Mouse (Mus musculus) CH12.LX (cell line): ENCODE measurements around the gene Gm47996. TPM values are rescaled to one million over a fixed set of nuclear protein-coding genes. Genes with fewer than 3 reads are reported as not detected.

Experiments
- DNase-seq: peaks from one replicate; pipeline ENCODE4 v3.0.0-alpha.2; 2013; ENCODE audit errors: extremely low read depth
- H3K27ac ChIP-seq: 2 replicates; pipeline ENCODE4 v1.5.1; 2012; ENCODE audit warnings: low read depth, mild to moderate bottlenecking, control low read depth, moderate library complexity; ENCODE audit not compliant: insufficient read depth
- H3K27me3 ChIP-seq: replicated peaks from 2 replicates; pipeline ENCODE3; 2012; ENCODE audit warnings: inconsistent platforms
- H3K36me3 ChIP-seq, 2 experiments: replicated peaks in 1 of 2; 2 replicates each; pipeline versions ENCODE3 to v1.6.1; 2012; ENCODE audit warnings: inconsistent platforms in 1 of 2, low read length in 1 of 2, mild to moderate bottlenecking in 1 of 2, mixed read lengths in 1 of 2, moderate library complexity in 1 of 2; ENCODE audit not compliant: control insufficient read depth in 1 of 2, insufficient read depth in 1 of 2
- H3K4me1 ChIP-seq, 2 experiments: 2 replicates each; pipeline ENCODE4 v1.6.1; 2012; ENCODE audit warnings: inconsistent platforms in 1 of 2, moderate library complexity in 1 of 2; ENCODE audit not compliant: insufficient read depth in 2 of 2, control insufficient read depth in 1 of 2
- H3K4me2 ChIP-seq: 2 replicates; pipeline ENCODE4 v1.6.1; 2012; ENCODE audit warnings: low read depth, mild to moderate bottlenecking, control low read depth; ENCODE audit not compliant: poor library complexity, insufficient read depth, severe bottlenecking
- H3K4me3 ChIP-seq, 3 experiments: fragments of 150-350 bp in 1 of 3; sonication (generic) in 1 of 3; replicated peaks in 1 of 3; 2 replicates each; pipeline versions ENCODE3 to v1.5.1; 2011 to 2012; ENCODE audit warnings: low read depth in 2 of 3, low read length in 2 of 3, mild to moderate bottlenecking in 2 of 3, moderate library complexity in 2 of 3, control low read depth in 1 of 3, improper control_type of control experiment in 1 of 3, inconsistent platforms in 1 of 3, mixed read lengths in 1 of 3; ENCODE audit not compliant: poor library complexity in 1 of 3
- H3K79me2 ChIP-seq: replicated peaks from 2 replicates; pipeline ENCODE4 v1.6.1; 2012; ENCODE audit warnings: mild to moderate bottlenecking, moderate library complexity; ENCODE audit not compliant: control insufficient read depth, poor library complexity, insufficient read depth, severe bottlenecking; ENCODE audit errors: extremely low read depth
- H3K9ac ChIP-seq: 2 replicates; pipeline ENCODE4 v1.6.1; 2012; ENCODE audit warnings: low read depth, mild to moderate bottlenecking, control low read depth, moderate library complexity; ENCODE audit not compliant: insufficient read depth
- H3K9me3 ChIP-seq: replicated peaks from 2 replicates; pipeline ENCODE3; 2012; ENCODE audit warnings: low read length, inconsistent platforms, mixed read lengths
- BHLHE40 ChIP-seq: IDR thresholded peaks from 2 replicates; pipeline ENCODE4 v1.6.1; 2011; ENCODE audit warnings: mild to moderate bottlenecking, low read depth, low read length, improper control_type of control experiment
- CTCF ChIP-seq, 2 experiments: IDR thresholded peaks in 1 of 2; conservative IDR thresholded peaks in 1 of 2; 2 replicates each; pipeline ENCODE4 v1.5.1; 2011 to 2012; ENCODE audit warnings: low read depth in 2 of 2, low read length in 2 of 2, improper control_type of control experiment in 1 of 2, inconsistent platforms in 1 of 2, mild to moderate bottlenecking in 1 of 2, moderate library complexity in 1 of 2
- E2F4 ChIP-seq: IDR thresholded peaks from 2 replicates; pipeline ENCODE4 v1.6.1; 2011; ENCODE audit warnings: low read depth, low read length, improper control_type of control experiment; ENCODE audit not compliant: insufficient replicate concordance
- ELF1 ChIP-seq: IDR thresholded peaks from 2 replicates; pipeline ENCODE4 v1.6.1; 2014; ENCODE audit warnings: low read depth, mild to moderate bottlenecking, inconsistent platforms, low read length, improper control_type of control experiment
- JUN ChIP-seq: IDR thresholded peaks from 2 replicates; pipeline ENCODE4 v1.6.1; 2011; ENCODE audit warnings: low read depth, mild to moderate bottlenecking, low read length, improper control_type of control experiment, moderate library complexity; ENCODE audit not compliant: insufficient read depth
- MAFK ChIP-seq: IDR thresholded peaks from 2 replicates; pipeline ENCODE4 v1.6.1; 2011; ENCODE audit warnings: low read length, improper control_type of control experiment; ENCODE audit not compliant: insufficient replicate concordance
- MAX ChIP-seq: IDR thresholded peaks from 2 replicates; pipeline ENCODE4 v1.6.1; 2011; ENCODE audit warnings: low read length, improper control_type of control experiment
- MEF2A ChIP-seq: IDR thresholded peaks from 2 replicates; pipeline ENCODE4 v1.6.1; 2014; ENCODE audit warnings: low read depth, mild to moderate bottlenecking, inconsistent platforms, low read length, improper control_type of control experiment, borderline replicate concordance
- MXI1 ChIP-seq: IDR thresholded peaks from 2 replicates; pipeline ENCODE4 v1.6.1; 2011; ENCODE audit warnings: mild to moderate bottlenecking, low read depth, low read length, improper control_type of control experiment
- NELFE ChIP-seq: IDR thresholded peaks from 2 replicates; pipeline ENCODE4 v1.6.1; 2011; ENCODE audit warnings: low read depth, low read length, improper control_type of control experiment
- NRF1 ChIP-seq: IDR thresholded peaks from 2 replicates; pipeline ENCODE4 v1.6.1; 2014; ENCODE audit warnings: low read depth, mild to moderate bottlenecking, inconsistent platforms, low read length, improper control_type of control experiment, moderate library complexity
- PAX5 ChIP-seq: IDR thresholded peaks from 2 replicates; pipeline ENCODE4 v1.6.1; 2012; ENCODE audit warnings: low read length, inconsistent platforms, mixed read lengths
- POLR2A ChIP-seq: IDR thresholded peaks from 2 replicates; pipeline ENCODE4 v1.6.1; 2011; ENCODE audit warnings: low read depth, mild to moderate bottlenecking, improper control_type of control experiment, low read length
- POLR2AphosphoS2 ChIP-seq: IDR thresholded peaks from 2 replicates; pipeline ENCODE4 v1.6.1; 2011; ENCODE audit warnings: low read depth, low read length, improper control_type of control experiment
- SIN3A ChIP-seq: IDR thresholded peaks from 2 replicates; pipeline ENCODE4 v1.6.1; 2012; ENCODE audit warnings: low read length, improper control_type of control experiment, inconsistent platforms
- SMC3 ChIP-seq: IDR thresholded peaks from 2 replicates; pipeline ENCODE4 v1.6.1; 2011; ENCODE audit warnings: low read depth, low read length, improper control_type of control experiment
- TCF12 ChIP-seq: IDR thresholded peaks from 2 replicates; pipeline ENCODE4 v1.6.1; 2014; ENCODE audit warnings: low read depth, mild to moderate bottlenecking, inconsistent platforms, low read length, improper control_type of control experiment
- UBTF ChIP-seq: IDR thresholded peaks from 2 replicates; pipeline ENCODE4 v1.6.1; 2012; ENCODE audit warnings: low read depth, mild to moderate bottlenecking, inconsistent platforms, low read length, improper control_type of control experiment, moderate library complexity
- ZC3H11A ChIP-seq: IDR thresholded peaks from 2 replicates; pipeline ENCODE4 v1.6.1; 2012; ENCODE audit warnings: low read depth, mild to moderate bottlenecking, inconsistent platforms, low read length, improper control_type of control experiment
- ZMIZ1 ChIP-seq: IDR thresholded peaks from 2 replicates; pipeline ENCODE4 v1.6.1; 2012; ENCODE audit warnings: low read depth, mild to moderate bottlenecking, inconsistent platforms, low read length, improper control_type of control experiment
- dilution Hi-C: fragments of 300-500 bp; cut with MboI; formaldehyde crosslinking; loops from 2 replicates; pipeline ENCODE4 v1.14.3; 2020; ENCODE audit warnings: low sequenced_read_pairs; ENCODE audit not compliant: extremely low pct_unique_long_range_greater_than_20kb, extremely low pct_ligation_motif_present
- in situ Hi-C: fragments of 300-500 bp; cut with MboI; formaldehyde crosslinking; loops from 3 replicates; pipeline ENCODE4 v1.14.3; 2019; ENCODE audit warnings: low sequenced_read_pairs, low pct_ligation_motif_present, low pct_unique_long_range_greater_than_20kb, mixed read lengths
- polyA plus RNA-seq: library from polyadenylated mRNA; unstranded; fragments of >175 nt; gene quantifications from 2 replicates; pipeline ENCODE4 v1.2.1, GENCODE M21; 2012; ENCODE audit warnings: low read depth; ENCODE audit not compliant: insufficient read length
- total RNA-seq, 2 experiments: library from RNA; depleted of rRNA; stranded (reverse); fragments of 300-350 nt in 1 of 2; fragments of >200 nt in 1 of 2; gene quantifications; 2 replicates each; pipeline ENCODE4 v1.2.3; 2012 to 2014

Gm47996 gene
- total and polyA plus RNA-seq, 3 experiments, result not detected

- Histone ChIP-seq H3K4me2 (no peak overlapping the region), H3K79me2 (no peaks in the 10 kb centered on the region), H3K27ac (no peak overlapping the region), H3K9me3 (no peaks in the 10 kb centered on the region), H3K4me1 (no peaks in the 10 kb centered on the region; a peak in 2 of 4 replicates), H3K27me3 (no peaks in the 10 kb centered on the region), H3K36me3 (no peaks in the 10 kb centered on the region), H3K9ac (no peak overlapping the region), H3K4me3 (no peak overlapping the region)
- no peak for DNase-seq
- in situ Hi-C loops, result no loop called here
- dilution Hi-C loops, result no loop called here
- TF ChIP-seq E2F4, result no peak
- no peak for TF ChIP-seq MXI1
- TF ChIP-seq TCF12, result no peak
- no peak for TF ChIP-seq POLR2A
- no peak for TF ChIP-seq NRF1
- no peak for TF ChIP-seq ZC3H11A
- TF ChIP-seq PAX5, result no peak
- TF ChIP-seq UBTF, result no peak
- TF ChIP-seq MAX, result no peak
- no peak for TF ChIP-seq JUN
- no peak for TF ChIP-seq CTCF (conservative IDR thresholded peaks at IDR 0.05 in 1 of 2, IDR thresholded peaks at IDR 0.05 in 1 of 2; ENCODE audit: low read depth in 2 of 2, low read length in 2 of 2)
- TF ChIP-seq SIN3A, result no peak
- no peak for TF ChIP-seq MAFK
- no peak for TF ChIP-seq BHLHE40
- TF ChIP-seq MEF2A, result no peak
- no peak for TF ChIP-seq POLR2AphosphoS2
- no peak for TF ChIP-seq NELFE
Observed at GRCm38 (mm10) chr1:151168637-151169036, 41.3 kb upstream of the Gm47996 start.

DNA sequence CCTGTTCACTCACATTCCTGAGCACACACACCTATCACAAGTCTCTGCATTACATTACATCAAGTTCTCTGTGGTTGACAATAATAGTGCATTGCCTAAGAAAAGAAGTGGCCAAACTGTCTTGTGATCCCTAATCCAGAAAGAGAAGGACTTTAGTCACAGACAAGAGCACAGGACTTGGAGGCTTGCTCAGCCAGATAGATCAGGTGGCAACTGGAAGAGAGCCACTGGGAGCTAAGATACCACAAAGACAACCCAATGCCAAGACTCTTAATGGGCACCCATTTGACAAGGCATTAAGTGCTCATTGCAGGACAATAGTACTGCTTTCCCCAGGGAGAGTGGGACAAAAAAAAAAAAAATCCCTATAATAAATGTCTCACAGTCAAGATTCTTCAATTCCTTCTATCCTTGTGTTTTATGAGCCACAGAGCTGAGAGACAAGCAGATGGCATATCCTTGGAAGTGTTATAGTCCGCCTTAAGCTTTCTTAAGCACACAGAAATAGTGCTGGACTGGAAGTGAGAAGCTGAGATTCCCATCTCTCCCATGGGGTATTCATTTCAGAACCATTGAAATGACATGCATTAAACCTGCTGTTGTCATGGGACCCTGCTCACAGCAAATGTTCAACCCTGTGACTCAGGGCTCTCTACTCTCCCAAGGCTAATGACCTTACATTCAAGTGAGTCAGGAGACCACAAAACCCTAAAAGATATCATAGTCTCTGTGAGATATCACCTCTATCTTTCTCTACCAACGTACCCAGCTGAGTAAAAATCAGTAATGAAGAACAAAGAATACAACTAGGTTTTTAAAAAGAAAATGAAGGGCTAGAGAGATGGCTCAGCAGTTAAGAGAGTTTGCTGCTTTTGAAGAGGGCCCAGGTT, 38.1 kb upstream of the Gm47996 start:
- dilution Hi-C loops, result no loop called here

More for the DNA sequence above, 38.1 kb upstream of the Gm47996 start:
- no peak for DNase-seq
- Histone ChIP-seq H3K79me2 (no peaks in the 10 kb centered on the region), H3K4me2 (no peak overlapping the region), H3K4me1 (peaks cover 0 to 7% of the 10 kb centered on the region in 2 experiments; a peak in 2 of 4 replicates), H3K27ac (no peak overlapping the region), H3K27me3 (no peaks in the 10 kb centered on the region), H3K36me3 (no peaks in the 10 kb centered on the region), H3K9ac (no peak overlapping the region), H3K9me3 (no peaks in the 10 kb centered on the region), H3K4me3 (no peak overlapping the region)
- in situ Hi-C loops, result no loop called here
- TF ChIP-seq E2F4 (no peak), ELF1 (no peak), MXI1 (no peak), ZMIZ1 (no peak), ZC3H11A (no peak), MAX (no peak), SMC3 (no peak), JUN (no peak)
